Mouse (Mus musculus): ENCODE data around the gene Tsnaxip1. TPM values are rescaled to one million over a fixed set of nuclear protein-coding genes. Genes with fewer than 3 reads are reported as not detected.
A peak's percentile ranks its signal among the peaks of the same experiment; 100 is the strongest.
"Not testable (repeated sequence)": the region's sequence is repeated elsewhere in the genome, so short reads cannot be mapped to it uniquely, and the experiment has no call there.

Gene Tsnaxip1
- polyA plus RNA-seq, 1 experiment: 3.6 TPM

- Histone ChIP-seq H3K4me3 (replicated peaks; ENCODE audit: control insufficient read depth, low read depth, low read length) (peak overlapping the region; percentile 92), H3K27ac (ENCODE audit: control insufficient read depth, insufficient read depth, low read depth, low read length, poor library complexity) (peak overlapping the region; percentile 67), H3K4me1 (ENCODE audit: control insufficient read depth, insufficient read depth, low read length) (peaks cover 2% of the 10 kb centered on the region; the same call in 1 of the 2 replicates)
- 3% methylated on average over 4 of the region's 4 CpGs for WGBS
- TF ChIP-seq CTCF (IDR thresholded peaks at IDR 0.05; ENCODE audit: control insufficient read depth, insufficient read depth, low read length) (no peak), POLR2A (IDR thresholded peaks at IDR 0.05; ENCODE audit: borderline replicate concordance, control insufficient read depth, low read depth, low read length) (peak; percentile 21; the same call in 1 of the 2 replicates)
Observed at GRCm38 (mm10) chr8:105826379-105826778, 1.2 kb upstream of the Tsnaxip1 start.

DNA sequence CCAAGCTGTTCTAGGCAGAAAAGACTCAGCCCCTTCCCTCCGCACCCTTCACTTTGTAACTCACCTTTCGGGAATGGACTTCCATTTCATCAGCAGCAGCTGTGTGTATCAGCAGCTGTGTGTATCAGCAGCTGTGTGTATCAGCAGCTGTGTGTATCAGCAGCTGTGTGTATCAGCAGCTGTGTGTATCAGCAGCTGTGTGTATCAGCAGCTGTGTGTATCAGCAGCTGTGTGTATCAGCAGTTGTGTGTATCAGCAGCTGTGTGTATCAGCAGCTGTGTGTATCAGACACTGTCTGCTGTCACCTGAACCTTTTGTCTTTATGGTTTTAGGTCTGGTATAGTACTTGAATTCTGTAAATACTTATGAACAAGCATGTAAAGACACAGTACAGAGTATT is 6.2 kb downstream of the Tsnaxip1 start:
- 87% methylated on average over 2 of the region's 2 CpGs for WGBS
- H3K4me1 ChIP-seq (ENCODE audit: control insufficient read depth, insufficient read depth, low read length): not testable (repeated sequence)
- Histone ChIP-seq H3K27ac (ENCODE audit: control insufficient read depth, insufficient read depth, low read depth, low read length, poor library complexity) (peak overlapping the region; percentile 62), H3K4me3 (replicated peaks; ENCODE audit: control insufficient read depth, low read depth, low read length) (peak overlapping the region; percentile 25)

- TF ChIP-seq POLR2A (IDR thresholded peaks at IDR 0.05; ENCODE audit: borderline replicate concordance, control insufficient read depth, low read depth, low read length) (no peak), CTCF (IDR thresholded peaks at IDR 0.05; ENCODE audit: control insufficient read depth, insufficient read depth, low read length) (peak; percentile 80)
- H3K4me3 ChIP-seq (replicated peaks; ENCODE audit: control insufficient read depth, low read depth, low read length): no peak overlapping the region
- H3K27ac ChIP-seq (ENCODE audit: control insufficient read depth, insufficient read depth, low read depth, low read length, poor library complexity): no peak overlapping the region
- 19% methylated on average over 11 of the region's 11 CpGs for WGBS
- H3K4me1 ChIP-seq (ENCODE audit: control insufficient read depth, insufficient read depth, low read length): no peaks in the 10 kb centered on the region
Observed at GRCm38 (mm10) chr8:105835318-105835717, 7.8 kb downstream of the Tsnaxip1 start.

DNA sequence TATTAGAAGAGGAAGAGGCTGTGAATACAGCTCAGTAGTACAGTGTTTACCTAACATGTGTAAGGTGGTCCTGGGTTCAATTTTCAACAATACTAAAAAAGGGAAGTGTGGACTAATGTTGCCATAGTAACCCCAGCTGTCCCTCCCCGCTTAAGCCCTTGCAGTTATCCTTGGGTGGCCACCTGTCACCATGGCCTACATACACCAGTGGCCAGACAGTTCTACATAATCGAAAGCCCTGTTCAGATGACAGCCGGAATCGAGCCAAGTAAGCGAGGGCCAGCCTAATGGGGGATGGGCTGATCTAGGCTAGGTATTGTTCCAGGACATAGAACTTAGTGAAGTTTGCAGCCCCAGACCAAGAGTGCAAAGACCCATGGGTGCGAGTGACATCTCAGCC is 9.5 kb downstream of the Tsnaxip1 start:
- TF ChIP-seq CTCF (IDR thresholded peaks at IDR 0.05; ENCODE audit: control insufficient read depth, insufficient read depth, low read length) (no peak), POLR2A (IDR thresholded peaks at IDR 0.05; ENCODE audit: borderline replicate concordance, control insufficient read depth, low read depth, low read length) (no peak)
- Histone ChIP-seq H3K27ac (ENCODE audit: control insufficient read depth, insufficient read depth, low read depth, low read length, poor library complexity) (no peak overlapping the region), H3K4me1 (ENCODE audit: control insufficient read depth, insufficient read depth, low read length) (no peaks in the 10 kb centered on the region), H3K4me3 (replicated peaks; ENCODE audit: control insufficient read depth, low read depth, low read length) (no peak overlapping the region)
- WGBS: 70% methylated on average over 6 of the region's 6 CpGs

DNA sequence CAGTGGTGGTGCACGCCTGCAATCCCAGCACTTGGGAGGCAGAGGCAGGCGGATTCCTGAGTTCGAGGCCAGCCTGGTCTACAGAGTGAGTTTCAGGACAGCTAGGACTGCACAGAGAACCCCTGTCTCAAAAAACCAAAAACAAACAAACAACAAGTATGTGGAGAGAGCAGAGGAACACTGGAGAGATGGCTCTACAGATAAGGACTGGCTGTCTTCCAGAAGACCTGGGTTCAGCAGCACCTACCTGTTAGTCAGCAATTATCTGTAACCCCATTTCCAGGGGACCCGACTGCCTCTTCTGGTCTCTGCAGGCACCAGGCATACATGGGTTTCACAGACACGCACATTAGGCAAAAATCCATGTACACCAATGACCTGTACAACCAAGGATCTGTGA is 11.7 kb downstream of the Tsnaxip1 start:
- no peaks in the 10 kb centered on the region for H3K4me1 ChIP-seq (ENCODE audit: control insufficient read depth, insufficient read depth, low read length)
- H3K27ac ChIP-seq (ENCODE audit: control insufficient read depth, insufficient read depth, low read depth, low read length, poor library complexity): no peak overlapping the region
- TF ChIP-seq CTCF (IDR thresholded peaks at IDR 0.05; ENCODE audit: control insufficient read depth, insufficient read depth, low read length) (no peak), POLR2A (IDR thresholded peaks at IDR 0.05; ENCODE audit: borderline replicate concordance, control insufficient read depth, low read depth, low read length) (no peak)
- WGBS: 74% methylated on average over 5 of the region's 5 CpGs
- H3K4me3 ChIP-seq (replicated peaks; ENCODE audit: control insufficient read depth, low read depth, low read length): no peak overlapping the region

GRCm38 (mm10) chr8:105846678-105847077 is 19.1 kb downstream of the Tsnaxip1 start:
- TF ChIP-seq CTCF (IDR thresholded peaks at IDR 0.05; ENCODE audit: control insufficient read depth, insufficient read depth, low read length) (no peak), POLR2A (IDR thresholded peaks at IDR 0.05; ENCODE audit: borderline replicate concordance, control insufficient read depth, low read depth, low read length) (no peak)
- 46% methylated on average over 11 of the region's 11 CpGs for WGBS
- Histone ChIP-seq H3K4me3 (replicated peaks; ENCODE audit: control insufficient read depth, low read depth, low read length) (no peak overlapping the region), H3K27ac (ENCODE audit: control insufficient read depth, insufficient read depth, low read depth, low read length, poor library complexity) (no peak overlapping the region), H3K4me1 (ENCODE audit: control insufficient read depth, insufficient read depth, low read length) (no peaks in the 10 kb centered on the region)

DNA sequence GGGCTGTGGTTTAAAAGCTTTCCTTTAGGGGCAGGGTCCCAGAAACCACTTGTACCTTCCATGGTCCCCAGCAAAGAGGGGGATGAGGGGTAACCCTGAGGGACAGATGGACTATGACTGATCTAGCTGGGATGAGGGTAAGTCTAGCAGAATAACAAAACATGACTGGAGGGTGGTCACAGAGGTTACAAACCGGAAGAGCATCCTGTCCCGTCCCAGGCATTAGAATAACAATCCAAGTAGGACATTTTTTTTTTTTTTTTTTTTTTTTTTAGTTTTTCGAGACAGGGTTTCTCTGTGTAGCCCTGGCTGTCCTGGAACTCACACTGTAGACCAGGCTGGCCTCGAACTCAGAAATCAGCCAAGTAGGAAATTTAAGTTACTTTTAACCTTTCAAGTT is 22.5 kb downstream of the Tsnaxip1 start:
- H3K4me3 ChIP-seq (replicated peaks; ENCODE audit: control insufficient read depth, low read depth, low read length): no peak overlapping the region
- 79% methylated on average over 4 of the region's 4 CpGs for WGBS
- H3K4me1 ChIP-seq (ENCODE audit: control insufficient read depth, insufficient read depth, low read length): peaks cover 1% of the 10 kb centered on the region; the same call in 1 of the 2 replicates
- TF ChIP-seq POLR2A (IDR thresholded peaks at IDR 0.05; ENCODE audit: borderline replicate concordance, control insufficient read depth, low read depth, low read length) (no peak), CTCF (IDR thresholded peaks at IDR 0.05; ENCODE audit: control insufficient read depth, insufficient read depth, low read length) (no peak)
- H3K27ac ChIP-seq (ENCODE audit: control insufficient read depth, insufficient read depth, low read depth, low read length, poor library complexity): no peak overlapping the region

DNA sequence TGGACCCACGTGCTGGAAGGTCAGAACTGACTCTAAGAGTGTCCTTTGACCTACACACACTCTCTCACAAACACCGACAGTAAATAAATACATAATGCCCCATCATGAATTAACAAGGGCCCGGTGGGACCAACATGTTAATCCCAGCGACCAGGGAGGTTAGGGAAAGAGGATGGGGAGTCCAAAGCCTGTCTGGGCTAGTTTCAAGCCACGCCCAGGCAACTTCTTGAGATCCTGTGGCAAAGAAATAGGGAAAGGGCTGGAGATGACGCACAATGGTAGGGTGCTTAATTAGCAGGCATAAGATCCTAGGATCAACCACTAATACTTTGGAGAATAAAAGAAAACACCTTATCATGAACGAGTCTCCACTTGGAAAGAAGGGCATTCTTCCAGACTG is 23.1 kb downstream of the Tsnaxip1 start:
- H3K4me3 ChIP-seq (replicated peaks; ENCODE audit: control insufficient read depth, low read depth, low read length): peak overlapping the region; percentile 37
- TF ChIP-seq POLR2A (IDR thresholded peaks at IDR 0.05; ENCODE audit: borderline replicate concordance, control insufficient read depth, low read depth, low read length) (no peak), CTCF (IDR thresholded peaks at IDR 0.05; ENCODE audit: control insufficient read depth, insufficient read depth, low read length) (no peak)
- peaks cover 1% of the 10 kb centered on the region; the same call in 1 of the 2 replicates for H3K4me1 ChIP-seq (ENCODE audit: control insufficient read depth, insufficient read depth, low read length)
- WGBS: 81% methylated on average over 7 of the region's 7 CpGs
- H3K27ac ChIP-seq (ENCODE audit: control insufficient read depth, insufficient read depth, low read depth, low read length, poor library complexity): no peak overlapping the region

DNA sequence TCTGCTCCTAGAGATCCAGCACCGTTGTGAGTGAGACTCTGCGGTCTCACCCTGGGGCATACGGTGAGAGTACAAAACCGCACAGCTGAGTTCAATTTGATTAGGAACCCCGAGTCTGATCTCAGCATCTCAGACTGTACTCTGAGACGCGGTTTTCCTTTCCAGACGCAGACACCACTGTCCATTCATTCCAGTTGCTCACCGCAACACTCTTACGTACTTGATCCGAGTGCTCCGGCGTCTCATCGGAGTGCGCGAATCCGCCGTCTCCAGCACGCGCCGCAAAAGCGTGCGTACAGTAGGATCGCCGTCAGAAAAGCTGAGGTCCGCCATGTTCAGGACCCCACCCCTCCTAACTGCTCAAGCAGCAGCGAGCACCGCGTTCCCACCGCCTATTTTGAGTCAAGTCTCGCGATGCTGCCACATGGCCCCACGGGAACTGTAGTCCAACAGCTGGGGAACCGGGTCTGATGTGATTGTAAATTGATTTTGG is 24.2 kb downstream of the Tsnaxip1 start:
- H3K27ac ChIP-seq (ENCODE audit: control insufficient read depth, insufficient read depth, low read depth, low read length, poor library complexity): peak overlapping the region; percentile 65
- peaks cover 1% of the 10 kb centered on the region; the same call in 1 of the 2 replicates for H3K4me1 ChIP-seq (ENCODE audit: control insufficient read depth, insufficient read depth, low read length)
- H3K4me3 ChIP-seq (replicated peaks; ENCODE audit: control insufficient read depth, low read depth, low read length): peak overlapping the region; percentile 98
- TF ChIP-seq CTCF (IDR thresholded peaks at IDR 0.05; ENCODE audit: control insufficient read depth, insufficient read depth, low read length) (no peak), POLR2A (IDR thresholded peaks at IDR 0.05; ENCODE audit: borderline replicate concordance, control insufficient read depth, low read depth, low read length) (peak; percentile 93)
- under 1% methylated on average over 34 of the region's 34 CpGs for WGBS

Measured in bone marrow, adult 2 months (tissue).